Mouse (Mus musculus): ENCODE results near the gene Exosc5.
A peak's percentile ranks its signal among the peaks of the same experiment; 100 is the strongest.

Gene Exosc5

DNA sequence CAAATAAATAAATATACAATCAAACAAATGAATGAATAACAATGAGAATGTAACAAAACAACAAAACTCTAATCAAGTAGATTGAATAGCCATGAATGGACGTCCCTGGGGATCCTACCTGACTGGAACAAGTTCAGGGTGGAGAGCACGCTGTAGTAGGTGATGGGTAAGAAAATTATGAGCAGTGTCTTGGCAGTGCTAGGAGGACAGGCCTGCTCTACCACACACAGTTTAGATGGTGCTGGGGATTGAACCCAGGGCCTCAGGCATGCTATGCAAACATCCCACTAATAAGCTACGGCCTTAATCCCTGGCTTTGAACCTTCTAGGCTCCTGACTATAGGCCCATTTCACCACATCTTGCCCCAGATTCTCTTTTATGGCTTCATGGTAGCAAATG is 58.5 kb downstream of the Exosc5 start:
- no peaks in the 10 kb centered on the region for H3K27me3 ChIP-seq (ENCODE audit: control insufficient read depth, insufficient read depth, low read length, poor library complexity, severe bottlenecking)
- peaks cover 9% of the 10 kb centered on the region for H3K36me3 ChIP-seq (ENCODE audit: control insufficient read depth, insufficient read depth, low read length, poor library complexity, severe bottlenecking)
- DNase-seq (ENCODE audit: low read depth, low spot score), result no peak

DNA sequence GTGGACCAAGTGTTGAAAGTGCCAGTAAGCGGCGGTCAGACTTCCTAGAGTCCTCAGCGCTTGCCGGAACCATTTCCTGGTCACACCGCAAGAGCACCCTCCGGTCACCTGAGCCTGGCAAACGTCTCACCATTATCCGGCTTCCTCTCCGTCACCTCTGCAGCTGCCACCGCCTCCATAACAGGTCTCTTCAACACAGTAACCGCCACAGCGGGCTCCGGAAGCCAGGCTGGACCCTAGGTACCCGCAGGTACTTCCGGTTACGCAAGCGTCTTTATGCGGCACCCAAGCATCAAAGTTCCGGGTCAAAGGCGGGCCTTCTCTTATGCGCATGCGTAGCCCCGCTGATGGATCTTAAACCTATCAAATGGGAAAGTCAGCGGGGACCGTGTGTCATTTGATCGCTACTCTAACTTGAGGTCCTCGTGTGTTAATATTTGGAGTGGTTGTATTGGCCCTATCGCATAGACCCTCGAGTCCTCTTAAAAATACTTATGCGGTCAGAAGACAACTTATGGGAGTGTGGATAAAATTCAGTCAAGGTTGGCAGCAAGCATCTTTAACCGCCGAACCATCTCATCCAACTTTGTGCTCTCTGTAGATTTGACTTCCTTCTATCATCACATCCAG is 59.9 kb downstream of the Exosc5 start, which contains the start of gene Ccdc97:
TSS of gene Ccdc97 (minus strand) at position 301 of the 630 bp plus-strand sequence.
- Histone ChIP-seq H3K36me3 (ENCODE audit: control insufficient read depth, insufficient read depth, low read length, poor library complexity, severe bottlenecking) (peaks cover 9% of the 10 kb centered on the region), H3K27me3 (ENCODE audit: control insufficient read depth, insufficient read depth, low read length, poor library complexity, severe bottlenecking) (no peaks in the 10 kb centered on the region)
- DNase-seq (ENCODE audit: low read depth, low spot score), result peak; percentile 97

DNA sequence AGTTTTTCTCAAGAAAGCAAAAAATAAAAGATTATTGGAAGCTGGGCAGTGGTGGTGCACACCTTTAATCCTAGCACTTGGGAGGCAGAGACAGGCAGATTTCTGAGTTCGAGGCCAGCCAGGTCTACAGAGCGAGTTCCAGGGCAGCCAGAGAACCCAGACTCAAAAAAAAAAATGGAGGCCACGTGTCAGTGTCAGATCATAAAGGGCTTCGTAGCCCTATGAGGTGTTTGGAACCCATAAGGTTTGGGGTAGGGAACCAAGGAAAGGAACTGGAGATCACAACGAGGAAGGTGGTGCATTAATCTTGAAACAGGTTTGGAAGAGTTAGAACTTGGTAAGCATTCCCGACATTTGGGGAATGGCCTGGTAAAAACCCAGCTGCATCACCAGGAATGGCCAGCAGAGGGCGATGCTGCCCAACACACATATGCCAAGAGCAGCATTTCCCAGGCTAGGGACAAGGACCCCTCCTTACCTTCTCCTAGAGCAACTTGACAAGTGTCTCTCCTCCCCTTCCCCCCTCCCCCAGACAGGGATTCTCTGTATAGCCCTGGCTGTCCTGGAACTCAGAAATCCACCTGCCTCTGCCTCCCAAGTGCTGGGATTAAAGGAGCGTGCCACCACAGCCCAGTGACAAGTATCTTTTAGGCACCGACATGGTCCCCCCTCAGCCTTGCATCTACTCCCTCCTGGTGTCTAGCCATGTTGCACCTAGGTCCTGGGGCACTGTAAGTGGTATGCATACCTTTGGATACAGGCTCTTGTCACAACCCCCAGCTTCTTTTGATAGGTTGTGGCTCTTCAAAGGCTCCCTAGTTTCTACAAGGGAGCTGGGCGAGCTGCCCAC is 61.0 kb downstream of the Exosc5 start:
- peaks cover 18% of the 10 kb centered on the region for H3K36me3 ChIP-seq (ENCODE audit: control insufficient read depth, insufficient read depth, low read length, poor library complexity, severe bottlenecking)

GRCm38 (mm10) chr7:25720760-25721159 is 61.8 kb downstream of the Exosc5 start:
- no peak for DNase-seq (ENCODE audit: low read depth, low spot score)
- Histone ChIP-seq H3K36me3 (ENCODE audit: control insufficient read depth, insufficient read depth, low read length, poor library complexity, severe bottlenecking) (peaks cover 20% of the 10 kb centered on the region), H3K27me3 (ENCODE audit: control insufficient read depth, insufficient read depth, low read length, poor library complexity, severe bottlenecking) (no peaks in the 10 kb centered on the region)

More for the DNA sequence above, 61.0 kb downstream of the Exosc5 start:
- peak; percentile 71 for DNase-seq (ENCODE audit: low read depth, low spot score)
- H3K27me3 ChIP-seq (ENCODE audit: control insufficient read depth, insufficient read depth, low read length, poor library complexity, severe bottlenecking), result no peaks in the 10 kb centered on the region
